Mouse (Mus musculus) hindbrain, embryonic 12.5 days (tissue): ENCODE measurements around the gene Gm20773. TPM values are rescaled to one million over a fixed set of nuclear protein-coding genes. Genes with fewer than 3 reads are reported as not detected.
"Not testable (repeated sequence)": the region's sequence is repeated elsewhere in the genome, so short reads cannot be mapped to it uniquely, and the experiment has no call there.

ENCODE experiments used
- ATAC-seq: fragments of 200-750 bp; cut with Nextera tagmentation; 2 replicates; pipeline ENCODE4 v1.8.0; 2017; ENCODE audit warnings: moderate TSS enrichment; ENCODE audit not compliant: low FRiP score
- H3K27ac ChIP-seq: fragments of 300-500 bp; sonication (generic); 2 replicates; pipeline ENCODE4 v1.5.1; 2016; ENCODE audit warnings: mild to moderate bottlenecking
- H3K27me3 ChIP-seq: fragments of 300-500 bp; sonication (generic); 2 replicates; pipeline ENCODE4 v1.6.1; 2016; ENCODE audit warnings: mild to moderate bottlenecking
- H3K36me3 ChIP-seq: fragments of 300-500 bp; sonication (generic); 2 replicates; pipeline ENCODE4 v1.6.1; 2016; ENCODE audit warnings: mild to moderate bottlenecking
- H3K4me1 ChIP-seq: fragments of 300-500 bp; sonication (generic); 2 replicates; pipeline ENCODE4 v1.6.1; 2016
- H3K4me2 ChIP-seq: fragments of 300-500 bp; sonication (generic); replicated peaks from 2 replicates; pipeline ENCODE4 v1.6.1; 2016; ENCODE audit warnings: mild to moderate bottlenecking
- H3K4me3 ChIP-seq: fragments of 300-500 bp; sonication (generic); 2 replicates; pipeline ENCODE4 v1.5.1; 2016; ENCODE audit warnings: mild to moderate bottlenecking
- H3K9ac ChIP-seq: fragments of 300-500 bp; sonication (generic); 2 replicates; pipeline ENCODE4 v1.6.1; 2016; ENCODE audit warnings: mild to moderate bottlenecking, moderate library complexity
- H3K9me3 ChIP-seq: fragments of 300-500 bp; sonication (generic); replicated peaks from 2 replicates; pipeline ENCODE4 v1.6.1; 2016; ENCODE audit warnings: mild to moderate bottlenecking
- WGBS: fragments of 180-500 bp; shearing (Covaris S2); methylation state at CpG from one replicate; pipeline ENCODE4 v1.1.7; 2016; 5-methylcytosine and 5-hydroxymethylcytosine counted together
- polyA plus RNA-seq: library from polyadenylated mRNA; unstranded; fragments of >200 nt; fragmentation: Nextera tagmentation; extraction: Ambion mirVana; gene quantifications from 2 replicates; pipeline ENCODE4 v1.2.1, GENCODE M21; 2016

Gm20773 gene
- not detected in 2 replicates for polyA plus RNA-seq

GRCm38 (mm10) chrY:13493726-13494125 lies at the start of gene Gm20773:
Gene Gm20773 (plus strand): TSS chrY:13494026.
- H3K9me3 ChIP-seq, H3K4me1 ChIP-seq, H3K27ac ChIP-seq, H3K9ac ChIP-seq, H3K36me3 ChIP-seq, H3K4me2 ChIP-seq, H3K4me3 ChIP-seq, H3K27me3 ChIP-seq, ATAC-seq: not testable (repeated sequence)
- no CpG with 5 or more reads among the region's 1 CpGs for WGBS

GRCm38 (mm10) chrY:13465479-13465878 lies 28.3 kb upstream of the Gm20773 start, which contains the start of gene Gm21866:
Gene Gm21866 (minus strand): TSS chrY:13465579.
- not testable (repeated sequence) for H3K4me1 ChIP-seq, H3K27me3 ChIP-seq, H3K36me3 ChIP-seq, H3K9me3 ChIP-seq, H3K4me2 ChIP-seq, H3K4me3 ChIP-seq, ATAC-seq, H3K27ac ChIP-seq, H3K9ac ChIP-seq
- WGBS, result 94% methylated on average over 2 of the region's 3 CpGs

Other genes with a start within 250 kb of the Gm20773 start
- not detected in 2 replicates for gene Gm21440, start 241.6 kb upstream of the Gm20773 start, polyA plus RNA-seq
- not detected in 2 replicates for gene Gm21454, start 241.6 kb upstream of the Gm20773 start, polyA plus RNA-seq
- not detected in 2 replicates for gene Gm21725, start 145.0 kb upstream of the Gm20773 start, polyA plus RNA-seq
- gene Gm21866, start 28.4 kb upstream of the Gm20773 start, polyA plus RNA-seq, result not detected in 2 replicates